Mouse (Mus musculus): Measurements from ENCODE around the gene Ctdsp1. TPM values are rescaled to one million over a fixed set of nuclear protein-coding genes. Genes with fewer than 3 reads are reported as not detected.

The Ctdsp1 gene
- polyA plus RNA-seq, 2 experiments = 36.0 to 37.6 TPM

DNA sequence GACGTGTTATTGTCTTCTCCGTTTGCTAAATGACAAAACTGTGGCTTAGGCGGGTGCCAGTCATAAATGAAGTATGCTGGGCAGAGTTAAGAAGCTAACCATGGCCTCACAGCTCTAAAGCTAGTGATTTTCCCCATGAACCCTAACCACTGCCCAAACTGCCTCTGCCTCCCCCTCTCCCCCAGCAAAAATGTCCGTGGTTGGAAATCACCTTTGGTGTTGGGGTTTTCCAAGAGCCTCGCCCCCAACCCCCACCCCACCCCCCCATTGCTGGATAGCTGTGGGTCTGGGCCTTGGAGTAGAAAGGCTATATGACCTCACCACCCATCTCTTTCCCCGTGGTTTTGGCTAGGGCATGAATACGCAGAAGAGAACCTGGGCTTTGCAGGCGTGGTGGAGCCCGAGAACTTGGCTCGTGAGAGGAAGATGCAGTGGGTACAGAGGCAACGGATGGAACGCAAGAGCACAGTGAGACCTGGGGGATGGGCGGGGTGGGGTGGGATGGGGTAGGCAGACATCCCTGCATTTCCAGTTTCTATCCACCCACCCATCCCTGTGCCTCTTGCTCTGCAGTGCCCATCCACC lies 40.0 kb upstream of the Ctdsp1 start:
- H3K4me2 ChIP-seq (ENCODE audit: low read depth) = no peak overlapping the region
- no peaks in the 10 kb centered on the region for H3K36me3 ChIP-seq (replicated peaks; ENCODE audit: control insufficient read depth, insufficient read depth, low read depth)
- H3K9me3 ChIP-seq (ENCODE audit: control insufficient read depth, low read length) = no peaks in the 10 kb centered on the region
- no peak overlapping the region for H3K4me3 ChIP-seq (ENCODE audit: insufficient read depth in 1 of 2, low read depth in 2 of 2, low read length in 2 of 2)
- no peaks in the 10 kb centered on the region for H3K4me1 ChIP-seq (replicated peaks; ENCODE audit: control insufficient read depth in 2 of 2, insufficient read depth in 2 of 2, low read length in 1 of 2)
- DNase-seq (ENCODE audit: low read depth in 3 of 3, low spot score in 3 of 3) (no peak), ATAC-seq (ENCODE audit: insufficient read depth) (no peak)
- H3K27me3 ChIP-seq (ENCODE audit: control insufficient read depth, insufficient read depth, low read length) = no peaks in the 10 kb centered on the region
- 74% methylated on average over 13 of the region's 13 CpGs for WGBS (ENCODE audit: insufficient replicate concordance)
- no peak overlapping the region for H3K9ac ChIP-seq (replicated peaks)
- H3K27ac ChIP-seq = no peak overlapping the region
- TF ChIP-seq EP300 (IDR thresholded peaks at IDR 0.05; ENCODE audit: low read depth) (no peak), CTCF (IDR thresholded peaks at IDR 0.05; ENCODE audit: low read depth) (no peak)

DNA sequence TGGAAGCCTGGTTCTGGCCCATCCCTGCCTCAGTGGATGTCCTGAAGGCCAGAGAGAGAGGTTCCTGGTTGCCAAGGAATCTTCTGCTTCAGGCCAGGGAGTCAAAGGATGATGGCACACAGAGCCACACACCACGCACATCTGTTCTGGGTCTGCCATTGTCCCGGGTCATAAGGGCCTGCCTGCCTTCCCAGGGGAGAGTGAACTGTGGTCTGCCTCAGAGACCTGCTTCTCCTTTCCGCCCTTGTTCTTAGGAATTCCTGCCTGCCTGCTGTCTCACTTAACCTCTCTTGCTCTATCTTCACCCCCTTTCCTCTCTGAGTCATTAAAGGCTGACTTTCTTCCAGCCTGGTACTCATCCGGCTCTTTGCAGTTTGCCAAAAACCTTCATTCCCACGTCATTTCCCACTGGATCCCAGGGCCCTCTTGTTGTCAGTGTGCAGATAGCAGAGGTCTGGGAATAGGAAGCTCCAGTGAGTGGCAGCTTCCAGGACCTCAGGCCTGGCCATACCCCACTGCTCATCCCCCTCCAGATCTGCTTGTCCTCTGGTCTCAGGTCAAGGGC lies 38.7 kb upstream of the Ctdsp1 start:
- H3K4me3 ChIP-seq (ENCODE audit: insufficient read depth in 1 of 2, low read depth in 2 of 2, low read length in 2 of 2) = no peak overlapping the region
- H3K27ac ChIP-seq = no peak overlapping the region
- 67% methylated on average over 5 of the region's 5 CpGs for WGBS (ENCODE audit: insufficient replicate concordance)
- DNase-seq (ENCODE audit: low read depth in 3 of 3, low spot score in 3 of 3) = no peak
- no peak overlapping the region for H3K4me2 ChIP-seq (ENCODE audit: low read depth)
- no peaks in the 10 kb centered on the region for H3K4me1 ChIP-seq (replicated peaks; ENCODE audit: control insufficient read depth in 2 of 2, insufficient read depth in 2 of 2, low read length in 1 of 2)
- ATAC-seq (ENCODE audit: insufficient read depth) = no peak
- H3K27me3 ChIP-seq (ENCODE audit: control insufficient read depth, insufficient read depth, low read length) = no peaks in the 10 kb centered on the region
- no peaks in the 10 kb centered on the region for H3K9me3 ChIP-seq (ENCODE audit: control insufficient read depth, low read length)
- TF ChIP-seq EP300 (IDR thresholded peaks at IDR 0.05; ENCODE audit: low read depth) = no peak
- TF ChIP-seq CTCF (IDR thresholded peaks at IDR 0.05; ENCODE audit: low read depth) = no peak
- H3K9ac ChIP-seq (replicated peaks) = no peak overlapping the region
- no peaks in the 10 kb centered on the region for H3K36me3 ChIP-seq (replicated peaks; ENCODE audit: control insufficient read depth, insufficient read depth, low read depth)

DNA sequence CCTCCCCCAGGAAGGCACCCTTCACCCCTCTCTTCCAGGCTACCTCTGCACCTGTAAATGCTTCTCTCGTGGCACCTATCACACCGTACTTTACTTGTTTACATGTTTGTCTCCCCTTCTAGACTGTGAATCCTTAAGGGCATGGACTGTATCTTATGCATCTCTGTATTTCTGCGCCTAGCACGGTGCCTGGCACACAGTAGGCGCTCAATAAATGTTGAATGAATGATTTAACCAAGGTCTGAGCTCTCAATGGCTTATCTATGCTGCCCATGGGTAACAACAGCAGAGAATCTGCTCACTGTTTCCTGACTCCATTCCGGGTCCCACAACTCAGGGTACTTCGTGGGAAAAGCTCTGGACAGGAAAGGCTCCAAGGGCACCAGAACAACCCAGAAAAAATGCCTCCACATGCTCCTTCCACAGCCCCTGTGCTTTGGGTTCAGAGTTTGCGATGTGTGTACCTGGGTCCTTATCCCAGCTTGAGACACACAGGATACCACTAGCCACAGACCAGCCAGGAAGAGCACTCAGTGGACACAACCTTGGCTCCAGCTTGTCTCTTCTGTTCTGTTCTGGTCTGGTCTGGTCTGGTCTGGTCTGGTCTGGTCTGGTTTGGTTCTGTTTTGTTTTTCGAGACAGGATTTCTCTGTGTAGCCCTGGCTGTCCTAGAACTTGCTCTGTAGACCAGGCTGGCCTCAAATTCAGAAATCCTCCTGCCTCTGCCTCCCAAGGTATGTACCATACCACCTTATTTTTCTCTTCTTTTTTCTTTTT lies 37.7 kb upstream of the Ctdsp1 start:
- no peak overlapping the region for H3K4me2 ChIP-seq (ENCODE audit: low read depth)
- no peaks in the 10 kb centered on the region for H3K36me3 ChIP-seq (replicated peaks; ENCODE audit: control insufficient read depth, insufficient read depth, low read depth)
- H3K9me3 ChIP-seq (ENCODE audit: control insufficient read depth, low read length) = no peaks in the 10 kb centered on the region
- H3K9ac ChIP-seq (replicated peaks) = no peak overlapping the region
- ATAC-seq (ENCODE audit: insufficient read depth) = no peak
- DNase-seq (ENCODE audit: low read depth in 3 of 3, low spot score in 3 of 3) = no peak
- no peaks in the 10 kb centered on the region for H3K4me1 ChIP-seq (replicated peaks; ENCODE audit: control insufficient read depth in 2 of 2, insufficient read depth in 2 of 2, low read length in 1 of 2)
- H3K4me3 ChIP-seq (ENCODE audit: insufficient read depth in 1 of 2, low read depth in 2 of 2, low read length in 2 of 2) = no peak overlapping the region
- TF ChIP-seq EP300 (IDR thresholded peaks at IDR 0.05; ENCODE audit: low read depth) (no peak), CTCF (IDR thresholded peaks at IDR 0.05; ENCODE audit: low read depth) (no peak)
- 64% methylated on average over 9 of the region's 9 CpGs for WGBS (ENCODE audit: insufficient replicate concordance)
- no peaks in the 10 kb centered on the region for H3K27me3 ChIP-seq (ENCODE audit: control insufficient read depth, insufficient read depth, low read length)
- H3K27ac ChIP-seq = no peak overlapping the region

DNA sequence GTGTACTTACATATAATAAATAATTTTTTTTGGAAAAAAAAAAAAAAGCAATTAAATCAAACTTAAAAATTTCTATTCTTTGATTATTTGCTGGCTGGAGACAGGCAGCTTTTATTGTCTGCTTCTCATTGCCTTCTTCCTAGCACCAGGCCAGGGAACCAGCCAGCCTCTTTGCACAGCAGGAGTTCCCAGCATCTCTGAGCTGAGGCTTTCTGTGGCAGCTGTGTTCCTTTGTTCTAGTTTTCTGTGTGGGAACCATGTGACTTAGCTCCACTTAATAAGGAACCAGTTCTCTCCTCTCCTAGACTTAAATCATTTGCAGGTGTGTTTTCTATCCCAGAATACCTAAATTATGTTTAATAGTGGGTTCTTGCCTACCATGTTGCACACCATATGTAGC lies 33.8 kb upstream of the Ctdsp1 start:
- H3K36me3 ChIP-seq (replicated peaks; ENCODE audit: control insufficient read depth, insufficient read depth, low read depth) = no peaks in the 10 kb centered on the region
- no peak overlapping the region for H3K4me2 ChIP-seq (ENCODE audit: low read depth)
- no peak overlapping the region for H3K4me3 ChIP-seq (ENCODE audit: insufficient read depth in 1 of 2, low read depth in 2 of 2, low read length in 2 of 2)
- no peaks in the 10 kb centered on the region for H3K27me3 ChIP-seq (ENCODE audit: control insufficient read depth, insufficient read depth, low read length)
- no peak for TF ChIP-seq CTCF (IDR thresholded peaks at IDR 0.05; ENCODE audit: low read depth)
- no peak for TF ChIP-seq EP300 (IDR thresholded peaks at IDR 0.05; ENCODE audit: low read depth)
- H3K9me3 ChIP-seq (ENCODE audit: control insufficient read depth, low read length) = no peaks in the 10 kb centered on the region
- no peak overlapping the region for H3K27ac ChIP-seq
- H3K9ac ChIP-seq (replicated peaks) = no peak overlapping the region
- no peaks in the 10 kb centered on the region for H3K4me1 ChIP-seq (replicated peaks; ENCODE audit: control insufficient read depth in 2 of 2, insufficient read depth in 2 of 2, low read length in 1 of 2)
- ATAC-seq (ENCODE audit: insufficient read depth) (no peak), DNase-seq (ENCODE audit: low read depth in 3 of 3, low spot score in 3 of 3) (no peak)

DNA sequence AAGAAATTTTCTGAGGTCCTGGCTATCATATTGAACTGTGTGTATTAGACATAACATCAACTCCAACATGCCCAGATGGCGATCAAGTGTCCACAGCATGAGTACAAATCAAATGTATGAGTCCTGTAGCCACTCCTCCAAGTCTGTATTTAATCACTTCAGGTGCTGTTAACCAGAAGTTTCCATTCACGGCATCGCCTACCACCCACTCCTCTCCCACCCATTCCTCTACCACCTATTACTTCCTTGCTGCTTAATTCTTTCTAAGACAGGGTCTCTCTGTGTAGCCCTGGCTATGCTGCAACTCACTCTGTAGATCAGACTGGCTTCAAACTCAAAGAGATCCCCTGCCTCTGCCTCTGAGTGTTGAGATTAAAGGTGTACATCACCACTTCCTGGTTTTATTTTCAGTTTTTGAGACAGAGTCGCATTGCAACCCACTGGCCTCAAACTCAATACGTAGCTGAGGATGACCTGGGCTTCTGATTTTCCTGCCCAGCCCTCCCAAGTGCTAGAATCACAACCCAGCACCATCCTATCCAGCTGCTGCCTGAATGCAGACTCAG lies 31.3 kb upstream of the Ctdsp1 start:
- Histone ChIP-seq H3K27ac (no peak overlapping the region), H3K36me3 (replicated peaks; ENCODE audit: control insufficient read depth, insufficient read depth, low read depth) (no peaks in the 10 kb centered on the region), H3K4me2 (ENCODE audit: low read depth) (no peak overlapping the region), H3K4me1 (replicated peaks; ENCODE audit: control insufficient read depth in 2 of 2, insufficient read depth in 2 of 2, low read length in 1 of 2) (no peaks in the 10 kb centered on the region; a peak in 2 of 4 replicates), H3K9me3 (ENCODE audit: control insufficient read depth, low read length) (no peaks in the 10 kb centered on the region), H3K27me3 (ENCODE audit: control insufficient read depth, insufficient read depth, low read length) (no peaks in the 10 kb centered on the region), H3K9ac (replicated peaks) (no peak overlapping the region), H3K4me3 (ENCODE audit: insufficient read depth in 1 of 2, low read depth in 2 of 2, low read length in 2 of 2) (no peak overlapping the region)
- ATAC-seq (ENCODE audit: insufficient read depth) (no peak), DNase-seq (ENCODE audit: low read depth in 3 of 3, low spot score in 3 of 3) (no peak)
- WGBS (ENCODE audit: insufficient replicate concordance) = 62% methylated on average over 5 of the region's 5 CpGs
- TF ChIP-seq CTCF (IDR thresholded peaks at IDR 0.05; ENCODE audit: low read depth) (no peak), EP300 (IDR thresholded peaks at IDR 0.05; ENCODE audit: low read depth) (no peak)

All from liver, embryonic 14.5 days (tissue).